Mouse (Mus musculus) MEL (cell line): ENCODE measurements around the gene Gsn. TPM values are rescaled to one million over a fixed set of nuclear protein-coding genes. Genes with fewer than 3 reads are reported as not detected.

Source experiments
- DNase-seq: peaks from one replicate; pipeline ENCODE4 v3.0.0; 2011; ENCODE audit warnings: low read depth, low spot score
- H3K27ac ChIP-seq: 2 replicates; pipeline ENCODE4 v1.5.1; 2012; ENCODE audit warnings: low read depth, mild to moderate bottlenecking, control low read depth, low read length, moderate library complexity; ENCODE audit not compliant: control insufficient read depth
- H3K27me3 ChIP-seq, 2 experiments: fragments of 150-350 bp in 1 of 2; sonication (generic) in 1 of 2; 2 replicates each; pipeline ENCODE4 v1.6.1; 2012; ENCODE audit warnings: low read length in 2 of 2, mild to moderate bottlenecking in 2 of 2, improper control_type of control experiment in 1 of 2, moderate library complexity in 1 of 2; ENCODE audit not compliant: insufficient read depth in 2 of 2, control insufficient read depth in 1 of 2
- H3K36me3 ChIP-seq, 2 experiments: 2 replicates each; pipeline ENCODE4 v1.6.1; 2012 to 2014; ENCODE audit warnings: low read length in 2 of 2, improper control_type of control experiment in 1 of 2, inconsistent platforms in 1 of 2, mild to moderate bottlenecking in 1 of 2; ENCODE audit not compliant: insufficient read depth in 2 of 2, control insufficient read depth in 1 of 2
- H3K4me1 ChIP-seq, 2 experiments: fragments of 150-350 bp in 1 of 2; sonication (generic) in 1 of 2; 2 replicates each; pipeline ENCODE4 v1.6.1; 2012; ENCODE audit warnings: low read length in 2 of 2, improper control_type of control experiment in 1 of 2, mild to moderate bottlenecking in 1 of 2; ENCODE audit not compliant: insufficient read depth in 2 of 2, control insufficient read depth in 1 of 2
- H3K4me3 ChIP-seq, 2 experiments: fragments of 150-350 bp in 1 of 2; sonication (generic) in 1 of 2; 2 replicates each; pipeline ENCODE4 v1.5.1; 2012; ENCODE audit warnings: low read depth in 2 of 2, low read length in 2 of 2, mild to moderate bottlenecking in 2 of 2, moderate library complexity in 2 of 2, control low read depth in 1 of 2, improper control_type of control experiment in 1 of 2; ENCODE audit not compliant: control insufficient read depth in 1 of 2, insufficient read depth in 1 of 2
- H3K79me2 ChIP-seq: 2 replicates; pipeline ENCODE4 v1.6.1; 2012; ENCODE audit warnings: mild to moderate bottlenecking, low read length, moderate library complexity; ENCODE audit not compliant: control insufficient read depth, poor library complexity, insufficient read depth
- H3K9ac ChIP-seq: 2 replicates; pipeline ENCODE4 v1.6.1; 2012; ENCODE audit warnings: low read depth, mild to moderate bottlenecking, control low read depth, low read length, moderate library complexity; ENCODE audit not compliant: control insufficient read depth, poor library complexity, severe bottlenecking
- H3K9me3 ChIP-seq: fragments of 150-350 bp; sonication (generic); replicated peaks from 2 replicates; pipeline ENCODE4 v1.6.1; 2012; ENCODE audit warnings: mild to moderate bottlenecking, low read length, improper control_type of control experiment, moderate library complexity; ENCODE audit not compliant: insufficient read depth
- BHLHE40 ChIP-seq: IDR thresholded peaks from 2 replicates; pipeline ENCODE4 v1.6.1; 2012; ENCODE audit warnings: low read depth, mild to moderate bottlenecking, inconsistent platforms, low read length, improper control_type of control experiment, borderline replicate concordance
- CHD1 ChIP-seq: IDR thresholded peaks from 2 replicates; pipeline ENCODE4 v1.6.1; 2012; ENCODE audit warnings: low read depth, mild to moderate bottlenecking, inconsistent platforms, low read length, improper control_type of control experiment
- CTCF ChIP-seq, 3 experiments: IDR thresholded peaks in 2 of 3; conservative IDR thresholded peaks in 1 of 3; 2 replicates each; pipeline ENCODE4 v1.5.1; 2011 to 2012; ENCODE audit warnings: low read length in 3 of 3, low read depth in 2 of 3, mild to moderate bottlenecking in 2 of 3, improper control_type of control experiment in 1 of 3, inconsistent platforms in 1 of 3, mixed read lengths in 1 of 3, moderate library complexity in 1 of 3; ENCODE audit not compliant: control insufficient read depth in 1 of 3, insufficient read depth in 1 of 3, poor library complexity in 1 of 3, severe bottlenecking in 1 of 3
- E2F4 ChIP-seq: IDR thresholded peaks from 2 replicates; pipeline ENCODE4 v1.6.1; 2011; ENCODE audit warnings: low read depth, low read length, improper control_type of control experiment, borderline replicate concordance
- EP300 ChIP-seq, 2 experiments: IDR thresholded peaks; 2 replicates each; pipeline ENCODE4 v1.6.1; 2011; ENCODE audit warnings: improper control_type of control experiment in 2 of 2, low read length in 2 of 2, low read depth in 1 of 2, mild to moderate bottlenecking in 1 of 2
- GABPA ChIP-seq: IDR thresholded peaks from 2 replicates; pipeline ENCODE4 v1.6.1; 2012; ENCODE audit warnings: low read depth, mild to moderate bottlenecking, inconsistent platforms, low read length, improper control_type of control experiment, moderate library complexity
- GATA1 ChIP-seq: IDR thresholded peaks from 2 replicates; pipeline ENCODE4 v1.6.1; 2011; ENCODE audit warnings: low read depth, low read length, improper control_type of control experiment
- HCFC1 ChIP-seq: IDR thresholded peaks from 2 replicates; pipeline ENCODE4 v1.6.1; 2012; ENCODE audit warnings: low read depth, mild to moderate bottlenecking, inconsistent platforms, low read length, improper control_type of control experiment, moderate library complexity
- JUND ChIP-seq: IDR thresholded peaks from 2 replicates; pipeline ENCODE4 v1.6.1; 2011; ENCODE audit warnings: low read depth, mild to moderate bottlenecking, improper control_type of control experiment, low read length
- KAT2A ChIP-seq: conservative IDR thresholded peaks from 2 replicates; pipeline ENCODE4 v1.6.1; 2012; ENCODE audit warnings: low read depth, low read length, improper control_type of control experiment, inconsistent platforms
- MEF2A ChIP-seq: IDR thresholded peaks from 2 replicates; pipeline ENCODE4 v1.6.1; 2014; ENCODE audit warnings: low read depth, mild to moderate bottlenecking, inconsistent platforms, low read length, improper control_type of control experiment; ENCODE audit not compliant: poor library complexity, insufficient replicate concordance, severe bottlenecking; ENCODE audit errors: extremely low read depth
- NELFE ChIP-seq: IDR thresholded peaks from 2 replicates; pipeline ENCODE4 v1.6.1; 2011; ENCODE audit warnings: low read depth, low read length, improper control_type of control experiment
- POLR2AphosphoS2 ChIP-seq: IDR thresholded peaks from 2 replicates; pipeline ENCODE4 v1.6.1; 2011; ENCODE audit warnings: low read length, improper control_type of control experiment
- RCOR1 ChIP-seq: IDR thresholded peaks from 2 replicates; pipeline ENCODE4 v1.6.1; 2012; ENCODE audit warnings: low read depth, mild to moderate bottlenecking, inconsistent platforms, low read length, improper control_type of control experiment
- SMC3 ChIP-seq: IDR thresholded peaks from 2 replicates; pipeline ENCODE4 v1.6.1; 2011; ENCODE audit warnings: low read depth, low read length, improper control_type of control experiment
- ZC3H11A ChIP-seq: IDR thresholded peaks from 2 replicates; pipeline ENCODE4 v1.6.1; 2012; ENCODE audit warnings: low read depth, mild to moderate bottlenecking, inconsistent platforms, low read length, improper control_type of control experiment
- ZKSCAN1 ChIP-seq: IDR thresholded peaks from 2 replicates; pipeline ENCODE4 v1.6.1; 2012; ENCODE audit warnings: low read depth, mild to moderate bottlenecking, inconsistent platforms, low read length, improper control_type of control experiment, moderate library complexity
- polyA plus RNA-seq, 2 experiments: library from polyadenylated mRNA; stranded (reverse) in 1 of 2; unstranded in 1 of 2; fragments of >175 nt in 1 of 2; fragments of >200 nt in 1 of 2; gene quantifications; 2 replicates each; pipeline versions ENCODE4 v1.2.1 to v1.2.4; 2012; ENCODE audit warnings: low replicate concordance in 2 of 2, low read depth in 1 of 2; ENCODE audit not compliant: insufficient read length in 2 of 2, insufficient read depth in 1 of 2, missing spikeins in 1 of 2
- total RNA-seq: library from RNA; depleted of rRNA; stranded (reverse); fragments of 300-350 nt; gene quantifications from 2 replicates; pipeline ENCODE4 v1.2.3, GENCODE M21; 2012

The Gsn gene
- total and polyA plus RNA-seq, 3 experiments: 8.0 to 8.2 TPM; not detected in 1

GRCm38 (mm10) chr2:35214881-35215358 is 41.3 kb upstream of the Gsn start (continued):
- peak; percentile 86 for TF ChIP-seq ZC3H11A
- TF ChIP-seq KAT2A: no peak
- TF ChIP-seq GATA1: no peak
- TF ChIP-seq HCFC1: no peak
- peak; percentile 93 to 95 (median 95) for TF ChIP-seq CTCF (IDR thresholded peaks at IDR 0.05 in 2 of 3, conservative IDR thresholded peaks at IDR 0.05 in 1 of 3; ENCODE audit: control insufficient read depth in 1 of 3, insufficient read depth in 1 of 3, low read depth in 2 of 3, low read length in 3 of 3, poor library complexity in 1 of 3, severe bottlenecking in 1 of 3)
- TF ChIP-seq E2F4: no peak
- no peak for TF ChIP-seq GABPA
- TF ChIP-seq SMC3: peak; percentile 85
- TF ChIP-seq NELFE: no peak

DNA sequence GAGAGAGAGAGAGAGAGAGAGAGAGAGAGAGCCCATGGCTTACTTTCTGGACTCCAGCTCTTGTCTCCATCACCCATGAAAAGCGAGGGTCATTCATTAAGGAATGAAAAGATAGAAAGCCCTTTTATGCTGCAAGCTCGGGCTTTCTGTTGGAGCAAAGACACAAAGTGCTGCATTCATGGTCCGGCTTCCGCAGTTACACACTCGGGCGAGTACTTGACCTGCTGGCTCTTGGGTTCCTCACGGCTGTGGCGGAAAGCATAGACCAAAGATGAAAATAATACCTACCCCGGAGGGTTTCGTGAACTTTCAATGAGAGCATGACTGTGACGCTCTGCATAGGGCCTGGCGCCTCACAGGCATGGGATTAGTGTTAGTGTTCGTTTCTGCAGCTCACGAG is 40.8 kb upstream of the Gsn start:
- Histone ChIP-seq H3K79me2 (no peaks in the 10 kb centered on the region), H3K9ac (no peak overlapping the region), H3K9me3 (no peaks in the 10 kb centered on the region), H3K4me1 (peaks cover 2 to 21% of the 10 kb centered on the region in 2 experiments; a peak in 3 of 4 replicates), H3K27me3 (no peaks in the 10 kb centered on the region), H3K36me3 (peaks cover 0 to 5% of the 10 kb centered on the region in 2 experiments; a peak in 1 of 4 replicates), H3K27ac (no peak overlapping the region), H3K4me3 (no peak overlapping the region)
- no peak for DNase-seq
- TF ChIP-seq JUND: 0 out of 2 replicates have a peak, but pooled peaks have one; percentile 1
- TF ChIP-seq GATA1: no peak
- no peak for TF ChIP-seq POLR2AphosphoS2
- no peak for TF ChIP-seq ZKSCAN1
- no peak for TF ChIP-seq BHLHE40
- TF ChIP-seq MEF2A: no peak

DNA sequence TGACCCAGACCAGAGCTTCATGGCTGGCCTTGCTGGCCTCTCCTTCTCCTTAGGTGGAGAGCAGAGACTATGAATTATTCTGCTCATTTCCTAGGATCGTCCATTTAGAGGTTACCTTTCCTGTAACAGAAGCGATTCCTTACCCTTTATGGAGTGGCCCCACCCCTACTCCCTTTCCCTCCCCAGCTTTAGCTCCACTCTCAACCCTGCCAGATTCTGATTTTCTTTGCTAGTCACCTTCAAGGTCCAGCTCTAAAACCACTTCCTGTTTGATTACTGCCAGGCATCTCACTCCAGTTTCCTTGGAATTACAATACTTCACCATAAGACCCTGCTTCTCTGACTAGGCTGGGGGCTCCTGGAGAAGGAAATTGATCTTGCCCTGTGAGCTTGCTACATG is 39.5 kb upstream of the Gsn start:
- Histone ChIP-seq H3K9ac (no peak overlapping the region), H3K79me2 (no peaks in the 10 kb centered on the region), H3K27ac (no peak overlapping the region), H3K9me3 (no peaks in the 10 kb centered on the region), H3K4me3 (no peak overlapping the region), H3K36me3 (peaks cover 0 to 5% of the 10 kb centered on the region in 2 experiments; a peak in 1 of 4 replicates), H3K4me1 (peaks cover 2 to 21% of the 10 kb centered on the region in 2 experiments; a peak in 3 of 4 replicates), H3K27me3 (peaks cover 0 to under 1% of the 10 kb centered on the region in 2 experiments; a peak in 1 of 4 replicates)
- TF ChIP-seq CHD1 (no peak), EP300 (IDR thresholded peaks at IDR 0.05; ENCODE audit: low read depth in 1 of 2, low read length in 2 of 2) (no peak), RCOR1 (no peak)
- no peak for DNase-seq
